Mouse (Mus musculus) intestine, postnatal 0 days (tissue): Measurements from ENCODE around the gene Gp9. TPM values are rescaled to one million over a fixed set of nuclear protein-coding genes. Genes with fewer than 3 reads are reported as not detected.

Source experiments
- ATAC-seq: fragments of 200-750 bp; cut with Nextera tagmentation; 2 replicates; pipeline ENCODE4 v1.8.0; 2017; ENCODE audit warnings: mild to moderate bottlenecking, moderate TSS enrichment, moderate library complexity
- H3K27ac ChIP-seq: fragments of 300-500 bp; sonication (generic); 2 replicates; pipeline ENCODE4 v1.5.1; 2014; ENCODE audit warnings: mild to moderate bottlenecking, low read depth, low read length, moderate library complexity
- H3K27me3 ChIP-seq: fragments of 300-500 bp; sonication (generic); replicated peaks from 2 replicates; pipeline ENCODE4 v1.6.1; 2014; ENCODE audit warnings: low read length, mixed read lengths; ENCODE audit not compliant: control insufficient read depth, insufficient read depth
- H3K36me3 ChIP-seq: fragments of 300-500 bp; sonication (generic); 2 replicates; pipeline ENCODE4 v1.6.1; 2014; ENCODE audit warnings: mild to moderate bottlenecking, moderate library complexity; ENCODE audit not compliant: control insufficient read depth, insufficient read depth
- H3K4me1 ChIP-seq: fragments of 300-500 bp; sonication (generic); replicated peaks from 2 replicates; pipeline ENCODE4 v1.6.1; 2014; ENCODE audit warnings: antibody characterized with exemption, low read length, mixed read lengths; ENCODE audit not compliant: control insufficient read depth, insufficient read depth
- H3K4me2 ChIP-seq: fragments of 300-500 bp; sonication (generic); replicated peaks from 2 replicates; pipeline ENCODE4 v1.6.1; 2014; ENCODE audit warnings: low read depth, mild to moderate bottlenecking, moderate library complexity
- H3K4me3 ChIP-seq: fragments of 300-500 bp; sonication (generic); 2 replicates; pipeline ENCODE4 v1.5.1; 2014; ENCODE audit warnings: low read depth, low read length
- H3K9ac ChIP-seq: fragments of 300-500 bp; sonication (generic); 2 replicates; pipeline ENCODE4 v1.6.1; 2014; ENCODE audit warnings: mild to moderate bottlenecking, low read depth, low read length
- H3K9me3 ChIP-seq: fragments of 300-500 bp; sonication (generic); 2 replicates; pipeline ENCODE4 v1.6.1; 2016; ENCODE audit warnings: mixed run types; ENCODE audit not compliant: control insufficient read depth
- CTCF ChIP-seq: sonication (generic); IDR thresholded peaks from 2 replicates; pipeline ENCODE4 v1.5.1; 2016; ENCODE audit warnings: low read depth, mild to moderate bottlenecking, control low read depth, antibody characterized with exemption, moderate library complexity
- WGBS: fragments of 180-500 bp; shearing (Covaris S2); extraction: QIAGEN DNeasy Blood & Tissue Kit; methylation state at CpG from one replicate; pipeline ENCODE4 v1.1.7; 2014; 5-methylcytosine and 5-hydroxymethylcytosine counted together
- polyA plus RNA-seq: library from polyadenylated mRNA; unstranded; fragments of >200 nt; fragmentation: Nextera tagmentation; extraction: Ambion mirVana; gene quantifications from 2 replicates; pipeline ENCODE4 v1.2.1, GENCODE M21; 2015

The Gp9 gene
- polyA plus RNA-seq, 1 experiment from 2014 or later = 2.3 TPM

GRCm38 (mm10) chr6:87804886-87805285 is 27.0 kb downstream of the Gp9 start:
- Histone ChIP-seq H3K9me3 (no peaks in the 10 kb centered on the region), H3K27me3 (no peaks in the 10 kb centered on the region), H3K4me2 (no peak overlapping the region), H3K36me3 (peaks cover 8% of the 10 kb centered on the region; the same call in 1 of the 2 replicates), H3K27ac (no peak overlapping the region), H3K4me1 (0 out of 2 replicates have a peak, but pooled peaks cover 6% of the 10 kb centered on the region), H3K9ac (no peak overlapping the region), H3K4me3 (no peak overlapping the region)
- no peak for TF ChIP-seq CTCF
- no peak for ATAC-seq
- WGBS = 68% methylated on average over 7 of the region's 7 CpGs

- no peak overlapping the region for H3K4me2 ChIP-seq
- no peak for TF ChIP-seq CTCF
- 0 out of 2 replicates have a peak, but pooled peaks cover 8% of the 10 kb centered on the region for H3K4me1 ChIP-seq
- peaks cover 8% of the 10 kb centered on the region; the same call in 1 of the 2 replicates for H3K36me3 ChIP-seq
- no peaks in the 10 kb centered on the region for H3K9me3 ChIP-seq
- H3K27ac ChIP-seq = no peak overlapping the region
- H3K9ac ChIP-seq = no peak overlapping the region
- 89% methylated on average over 7 of the region's 7 CpGs for WGBS
- no peak for ATAC-seq
- no peaks in the 10 kb centered on the region for H3K27me3 ChIP-seq
- H3K4me3 ChIP-seq = no peak overlapping the region
Observed at GRCm38 (mm10) chr6:87805448-87805847, 27.6 kb downstream of the Gp9 start.

- H3K9me3 ChIP-seq = no peaks in the 10 kb centered on the region
- H3K4me2 ChIP-seq = no peak overlapping the region
- no peak overlapping the region for H3K4me3 ChIP-seq
- H3K27me3 ChIP-seq = no peaks in the 10 kb centered on the region
- WGBS = 60% methylated on average over 2 of the region's 2 CpGs
- H3K9ac ChIP-seq = no peak overlapping the region
- TF ChIP-seq CTCF = peak; percentile 36; the same call in 1 of the 2 replicates
- H3K36me3 ChIP-seq = peaks cover 6% of the 10 kb centered on the region; the same call in 1 of the 2 replicates
- no peak for ATAC-seq
- no peak overlapping the region for H3K27ac ChIP-seq
- H3K4me1 ChIP-seq = 0 out of 2 replicates have a peak, but pooled peaks cover 8% of the 10 kb centered on the region
Observed at GRCm38 (mm10) chr6:87806028-87806427, 28.2 kb downstream of the Gp9 start.

GRCm38 (mm10) chr6:87806857-87807256 is 29.0 kb downstream of the Gp9 start:
- TF ChIP-seq CTCF = peak; percentile 44
- no peak for ATAC-seq
- Histone ChIP-seq H3K27me3 (no peaks in the 10 kb centered on the region), H3K36me3 (no peaks in the 10 kb centered on the region; the same call in 1 of the 2 replicates), H3K4me2 (no peak overlapping the region), H3K9ac (no peak overlapping the region), H3K27ac (no peak overlapping the region), H3K9me3 (no peaks in the 10 kb centered on the region), H3K4me1 (0 out of 2 replicates have a peak, but pooled peaks cover 8% of the 10 kb centered on the region), H3K4me3 (no peak overlapping the region)
- WGBS = 45% methylated on average over 2 of the region's 2 CpGs

GRCm38 (mm10) chr6:87807735-87808440 is 30.0 kb downstream of the Gp9 start:
- Histone ChIP-seq H3K9ac (no peak overlapping the region), H3K36me3 (no peaks in the 10 kb centered on the region), H3K27ac (no peak overlapping the region), H3K4me3 (no peak overlapping the region), H3K9me3 (no peaks in the 10 kb centered on the region), H3K27me3 (no peaks in the 10 kb centered on the region), H3K4me2 (0 out of 2 replicates have a peak overlapping the region, but pooled peaks have one; percentile 30), H3K4me1 (0 out of 2 replicates have a peak, but pooled peaks cover 8% of the 10 kb centered on the region)
- TF ChIP-seq CTCF = no peak
- WGBS = 79% methylated on average over 4 of the region's 4 CpGs
- ATAC-seq = no peak

- WGBS = 33% methylated on average over 3 of the region's 3 CpGs
Observed at GRCm38 (mm10) chr6:87808521-87808920, 30.6 kb downstream of the Gp9 start.

More at GRCm38 (mm10) chr6:87808521-87808920, 30.6 kb downstream of the Gp9 start:
- Histone ChIP-seq H3K4me1 (0 out of 2 replicates have a peak, but pooled peaks cover 8% of the 10 kb centered on the region), H3K36me3 (no peaks in the 10 kb centered on the region), H3K27ac (no peak overlapping the region), H3K4me2 (peak overlapping the region; percentile 30; the same call in 1 of the 2 replicates), H3K4me3 (no peak overlapping the region), H3K9me3 (no peaks in the 10 kb centered on the region), H3K27me3 (no peaks in the 10 kb centered on the region), H3K9ac (no peak overlapping the region)
- no peak for TF ChIP-seq CTCF
- ATAC-seq = no peak
